Mouse (Mus musculus): Measurements from ENCODE around the gene Kctd19. TPM values are rescaled to one million over a fixed set of nuclear protein-coding genes. Genes with fewer than 3 reads are reported as not detected.
A peak's percentile ranks its signal among the peaks of the same experiment; 100 is the strongest.

The Kctd19 gene
- polyA plus RNA-seq, 1 experiment from 2014 or later = not detected

GRCm38 (mm10) chr8:105446127-105446552 lies 32.8 kb upstream of the Kctd19 start:
- Histone ChIP-seq H3K27me3 (replicated peaks; ENCODE audit: control insufficient read depth, insufficient read depth, low read length) (no peaks in the 10 kb centered on the region), H3K4me3 (ENCODE audit: low read length) (no peak overlapping the region), H3K4me2 (ENCODE audit: low read length) (peak overlapping the region; percentile 28), H3K4me1 (ENCODE audit: control insufficient read depth, insufficient read depth, low read depth, low read length) (peaks cover 12% of the 10 kb centered on the region), H3K36me3 (ENCODE audit: control insufficient read depth, insufficient read depth, low read length) (no peaks in the 10 kb centered on the region), H3K9me3 (ENCODE audit: control insufficient read depth, low read length) (no peaks in the 10 kb centered on the region), H3K27ac (ENCODE audit: low read depth, low read length) (peak overlapping the region; percentile 61), H3K9ac (ENCODE audit: low read depth, low read length) (no peak overlapping the region; the same call in 1 of the 2 replicates)
- ATAC-seq = no peak
- 7% methylated on average over 4 of the region's 4 CpGs for whole genome bisulfite sequencing

DNA sequence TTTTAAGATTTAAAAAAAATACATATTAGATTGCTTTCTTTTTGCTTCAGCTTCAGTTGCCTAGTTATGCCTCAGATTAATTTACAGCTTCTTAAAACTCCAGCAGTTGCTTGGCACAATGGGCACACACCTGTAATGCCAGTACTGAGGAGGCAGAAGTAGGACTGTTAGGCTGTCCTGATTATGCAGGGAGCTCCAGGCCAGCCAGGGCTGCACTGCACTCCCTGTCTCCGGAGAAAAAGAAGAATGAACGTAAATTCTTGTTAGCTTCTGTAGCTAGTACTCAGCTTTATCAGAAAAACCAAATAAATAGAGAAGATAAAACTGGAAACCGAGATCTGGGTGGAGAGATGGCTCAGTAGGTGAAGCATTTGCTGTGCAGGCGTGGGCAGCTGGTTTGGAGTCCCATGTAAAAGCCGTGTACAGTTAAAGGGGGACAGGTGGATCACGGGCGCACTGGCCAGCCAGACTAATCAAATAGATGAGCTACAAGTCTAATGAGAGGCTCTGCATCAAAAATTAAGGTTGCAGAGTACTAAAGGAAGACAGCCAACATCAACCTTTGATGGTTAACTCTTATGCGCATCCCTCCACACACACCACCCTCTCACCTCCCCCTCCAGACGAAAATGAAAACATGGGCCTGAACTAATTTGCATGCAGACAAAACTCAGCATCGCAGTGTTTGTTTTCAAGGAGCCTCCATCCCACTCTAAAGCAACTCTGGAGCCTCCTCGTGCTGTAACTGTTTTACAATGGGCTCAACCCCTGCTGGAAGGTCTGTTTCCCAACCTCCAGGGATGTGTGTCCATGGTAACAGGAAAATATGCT lies 32.2 kb upstream of the Kctd19 start:
- H3K4me1 ChIP-seq (ENCODE audit: control insufficient read depth, insufficient read depth, low read depth, low read length) = peaks cover 12% of the 10 kb centered on the region
- H3K4me2 ChIP-seq (ENCODE audit: low read length) = peak overlapping the region; percentile 28
- no peaks in the 10 kb centered on the region for H3K27me3 ChIP-seq (replicated peaks; ENCODE audit: control insufficient read depth, insufficient read depth, low read length)
- WGBS = 11% methylated on average over 11 of the region's 11 CpGs
- no peak overlapping the region; the same call in 1 of the 2 replicates for H3K9ac ChIP-seq (ENCODE audit: low read depth, low read length)
- H3K36me3 ChIP-seq (ENCODE audit: control insufficient read depth, insufficient read depth, low read length) = no peaks in the 10 kb centered on the region
- peak overlapping the region; percentile 61 for H3K27ac ChIP-seq (ENCODE audit: low read depth, low read length)
- ATAC-seq = peak; percentile 75
- H3K9me3 ChIP-seq (ENCODE audit: control insufficient read depth, low read length) = no peaks in the 10 kb centered on the region
- H3K4me3 ChIP-seq (ENCODE audit: low read length) = no peak overlapping the region

- Histone ChIP-seq H3K27ac (ENCODE audit: low read depth, low read length) (no peak overlapping the region), H3K4me2 (ENCODE audit: low read length) (no peak overlapping the region), H3K9ac (ENCODE audit: low read depth, low read length) (no peak overlapping the region), H3K36me3 (ENCODE audit: control insufficient read depth, insufficient read depth, low read length) (no peaks in the 10 kb centered on the region), H3K4me1 (ENCODE audit: control insufficient read depth, insufficient read depth, low read depth, low read length) (peaks cover 12% of the 10 kb centered on the region), H3K27me3 (replicated peaks; ENCODE audit: control insufficient read depth, insufficient read depth, low read length) (no peaks in the 10 kb centered on the region), H3K9me3 (ENCODE audit: control insufficient read depth, low read length) (no peaks in the 10 kb centered on the region), H3K4me3 (ENCODE audit: low read length) (no peak overlapping the region)
- WGBS = 95% methylated on average over 5 of the region's 5 CpGs
- ATAC-seq = no peak
Observed at GRCm38 (mm10) chr8:105442661-105443060, 29.4 kb upstream of the Kctd19 start.

GRCm38 (mm10) chr8:105441433-105441832 lies 28.1 kb upstream of the Kctd19 start:
- Histone ChIP-seq H3K27ac (ENCODE audit: low read depth, low read length) (no peak overlapping the region), H3K4me3 (ENCODE audit: low read length) (no peak overlapping the region), H3K27me3 (replicated peaks; ENCODE audit: control insufficient read depth, insufficient read depth, low read length) (no peaks in the 10 kb centered on the region), H3K4me2 (ENCODE audit: low read length) (no peak overlapping the region), H3K36me3 (ENCODE audit: control insufficient read depth, insufficient read depth, low read length) (no peaks in the 10 kb centered on the region), H3K4me1 (ENCODE audit: control insufficient read depth, insufficient read depth, low read depth, low read length) (peaks cover 12% of the 10 kb centered on the region), H3K9me3 (ENCODE audit: control insufficient read depth, low read length) (no peaks in the 10 kb centered on the region), H3K9ac (ENCODE audit: low read depth, low read length) (no peak overlapping the region)
- WGBS = 11% methylated on average over 6 of the region's 6 CpGs
- ATAC-seq = no peak

DNA sequence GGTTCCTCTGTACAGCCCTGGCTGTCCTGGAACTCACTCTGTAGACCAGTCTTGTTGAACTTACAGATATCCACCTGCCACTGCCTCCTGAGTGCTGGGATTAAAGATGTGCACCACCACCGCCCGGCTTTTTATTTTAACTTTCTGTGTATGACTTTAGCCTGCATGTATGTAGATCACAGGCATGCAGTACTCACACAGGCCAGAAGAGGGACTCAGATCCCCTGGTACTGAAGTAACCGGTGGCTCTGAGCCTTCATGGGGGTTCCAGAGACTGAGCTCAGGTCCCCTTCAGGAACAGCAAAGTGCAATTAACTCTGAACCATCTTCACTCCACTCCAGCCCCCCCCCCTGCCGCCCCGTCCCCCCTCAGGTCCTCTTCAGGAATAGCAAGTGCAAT lies 25.6 kb upstream of the Kctd19 start:
- WGBS = 35% methylated on average over 5 of the region's 5 CpGs
- no peak overlapping the region for H3K4me2 ChIP-seq (ENCODE audit: low read length)
- H3K4me1 ChIP-seq (ENCODE audit: control insufficient read depth, insufficient read depth, low read depth, low read length) = peaks cover under 1% of the 10 kb centered on the region
- H3K9ac ChIP-seq (ENCODE audit: low read depth, low read length) = no peak overlapping the region
- H3K27ac ChIP-seq (ENCODE audit: low read depth, low read length) = no peak overlapping the region
- H3K9me3 ChIP-seq (ENCODE audit: control insufficient read depth, low read length) = no peaks in the 10 kb centered on the region
- no peaks in the 10 kb centered on the region for H3K27me3 ChIP-seq (replicated peaks; ENCODE audit: control insufficient read depth, insufficient read depth, low read length)
- H3K36me3 ChIP-seq (ENCODE audit: control insufficient read depth, insufficient read depth, low read length) = no peaks in the 10 kb centered on the region
- no peak for ATAC-seq
- H3K4me3 ChIP-seq (ENCODE audit: low read length) = no peak overlapping the region

DNA sequence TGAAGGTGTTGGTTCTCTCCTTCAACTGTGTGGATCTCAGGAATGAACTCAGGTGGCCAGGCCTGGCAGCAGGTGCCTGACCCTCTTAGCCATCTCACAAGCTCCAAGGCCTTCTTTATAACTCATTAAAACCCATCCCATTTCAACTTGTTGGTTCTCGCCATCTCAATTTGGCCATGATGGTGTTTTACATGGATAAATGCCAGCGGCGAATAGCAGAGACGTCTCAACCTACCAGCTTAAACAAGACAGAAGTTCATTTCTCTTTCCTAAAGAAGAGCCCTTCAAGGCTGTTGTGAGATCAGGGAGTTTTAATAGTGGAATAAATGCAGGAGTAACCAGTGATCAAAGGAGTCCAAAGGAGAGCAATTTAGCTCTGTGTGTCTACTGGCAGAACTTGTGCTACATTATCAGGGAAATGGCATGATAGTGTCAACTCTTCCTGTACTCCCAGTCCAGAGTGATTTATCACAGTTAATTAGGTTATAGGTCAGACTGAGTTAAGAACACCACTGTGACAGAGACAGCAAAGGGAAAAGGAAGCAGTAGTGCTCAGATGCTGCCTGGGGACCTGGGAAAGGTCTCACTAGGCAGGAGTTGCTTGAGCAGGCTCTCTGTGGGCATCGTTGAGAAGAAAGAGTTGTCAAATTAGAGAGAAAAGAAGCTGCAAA lies 23.9 kb upstream of the Kctd19 start:
- 84% methylated on average over 5 of the region's 5 CpGs for WGBS
- no peak overlapping the region for H3K4me3 ChIP-seq (ENCODE audit: low read length)

DNA sequence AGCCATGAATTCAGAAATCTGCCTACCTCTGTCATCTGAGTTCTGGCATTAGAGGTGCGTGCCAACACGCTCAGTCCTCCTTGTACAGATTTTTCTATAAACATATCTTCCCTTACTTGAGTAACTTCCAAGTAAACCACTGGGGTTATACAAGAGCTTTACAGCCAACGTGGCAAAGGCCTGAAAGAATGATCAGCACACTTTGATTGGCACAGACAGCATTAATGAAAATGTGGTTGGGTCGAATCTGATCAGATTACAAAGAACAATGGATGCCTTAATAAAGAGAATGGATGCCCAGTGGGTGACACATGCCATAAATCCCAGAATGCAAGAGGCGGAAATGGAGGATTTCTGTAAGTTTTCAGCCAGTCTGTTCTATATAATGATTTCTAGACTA lies 22.9 kb upstream of the Kctd19 start:
- Histone ChIP-seq H3K27ac (ENCODE audit: low read depth, low read length) (no peak overlapping the region), H3K4me2 (ENCODE audit: low read length) (no peak overlapping the region), H3K27me3 (replicated peaks; ENCODE audit: control insufficient read depth, insufficient read depth, low read length) (no peaks in the 10 kb centered on the region; the same call in 1 of the 2 replicates), H3K4me3 (ENCODE audit: low read length) (no peak overlapping the region), H3K36me3 (ENCODE audit: control insufficient read depth, insufficient read depth, low read length) (no peaks in the 10 kb centered on the region), H3K4me1 (ENCODE audit: control insufficient read depth, insufficient read depth, low read depth, low read length) (peaks cover 13% of the 10 kb centered on the region), H3K9me3 (ENCODE audit: control insufficient read depth, low read length) (no peaks in the 10 kb centered on the region), H3K9ac (ENCODE audit: low read depth, low read length) (no peak overlapping the region)
- no peak for ATAC-seq
- 70% methylated on average over 5 of the region's 5 CpGs for WGBS

More for the DNA sequence above, 23.9 kb upstream of the Kctd19 start:
- H3K9ac ChIP-seq (ENCODE audit: low read depth, low read length) = no peak overlapping the region
- no peak for ATAC-seq
- no peak overlapping the region for H3K4me2 ChIP-seq (ENCODE audit: low read length)
- H3K9me3 ChIP-seq (ENCODE audit: control insufficient read depth, low read length) = no peaks in the 10 kb centered on the region
- no peaks in the 10 kb centered on the region for H3K36me3 ChIP-seq (ENCODE audit: control insufficient read depth, insufficient read depth, low read length)
- peaks cover 13% of the 10 kb centered on the region for H3K4me1 ChIP-seq (ENCODE audit: control insufficient read depth, insufficient read depth, low read depth, low read length)
- no peak overlapping the region for H3K27ac ChIP-seq (ENCODE audit: low read depth, low read length)
- no peaks in the 10 kb centered on the region; the same call in 1 of the 2 replicates for H3K27me3 ChIP-seq (replicated peaks; ENCODE audit: control insufficient read depth, insufficient read depth, low read length)

GRCm38 (mm10) chr8:105434136-105434535 lies 20.8 kb upstream of the Kctd19 start:
- WGBS = 61% methylated on average over 5 of the region's 5 CpGs
- Histone ChIP-seq H3K27ac (ENCODE audit: low read depth, low read length) (no peak overlapping the region; the same call in 1 of the 2 replicates), H3K9ac (ENCODE audit: low read depth, low read length) (no peak overlapping the region), H3K27me3 (replicated peaks; ENCODE audit: control insufficient read depth, insufficient read depth, low read length) (no peaks in the 10 kb centered on the region; the same call in 1 of the 2 replicates), H3K4me1 (ENCODE audit: control insufficient read depth, insufficient read depth, low read depth, low read length) (peaks cover 13% of the 10 kb centered on the region), H3K4me3 (ENCODE audit: low read length) (no peak overlapping the region), H3K36me3 (ENCODE audit: control insufficient read depth, insufficient read depth, low read length) (no peaks in the 10 kb centered on the region), H3K9me3 (ENCODE audit: control insufficient read depth, low read length) (no peaks in the 10 kb centered on the region), H3K4me2 (ENCODE audit: low read length) (no peak overlapping the region)
- no peak for ATAC-seq

- Histone ChIP-seq H3K4me1 (ENCODE audit: control insufficient read depth, insufficient read depth, low read depth, low read length) (peaks cover 13% of the 10 kb centered on the region), H3K27me3 (replicated peaks; ENCODE audit: control insufficient read depth, insufficient read depth, low read length) (no peaks in the 10 kb centered on the region; the same call in 1 of the 2 replicates), H3K36me3 (ENCODE audit: control insufficient read depth, insufficient read depth, low read length) (no peaks in the 10 kb centered on the region), H3K9ac (ENCODE audit: low read depth, low read length) (no peak overlapping the region), H3K9me3 (ENCODE audit: control insufficient read depth, low read length) (no peaks in the 10 kb centered on the region), H3K4me3 (ENCODE audit: low read length) (no peak overlapping the region), H3K27ac (ENCODE audit: low read depth, low read length) (peak overlapping the region; percentile 39), H3K4me2 (ENCODE audit: low read length) (no peak overlapping the region)
- ATAC-seq = 0 out of 2 replicates have a peak, but pooled peaks have one; percentile 34
- WGBS = 25% methylated on average over 5 of the region's 5 CpGs
Observed at GRCm38 (mm10) chr8:105433511-105433910, 20.2 kb upstream of the Kctd19 start.
